Comparison of ENCODE assay signal across 9 mouse cellular contexts in genomic region chr11:98327136-98328030, GRCm38 (mm10). TPM values are rescaled to one million over a fixed set of nuclear protein-coding genes. Genes with fewer than 3 reads are reported as not detected.
DNase-seq lines count a peak whose midpoint lies in the region; ATAC-seq lines count a peak whose summit lies in the region.
"Had no signal": no experiment of that assay in that cellular context is flagged by ENCODE, and none has a peak within 500 bp of the region (broad histone marks: within the 10 kb centered on the region; RNA-seq: fewer than 3 reads in every experiment).

No protein-coding gene starts in this region.

- peak overlapping the region; percentile 20; the same call in 1 of the 2 replicates for H3K4me2 ChIP-seq in embryonic facial prominence, embryonic 11.5 days (ENCODE audit: low read depth, low read length)
- peak overlapping the region; percentile 55 for H3K4me2 ChIP-seq in hindbrain, embryonic 16.5 days (ENCODE audit: low read length)
- peak overlapping the region; percentile 8; the same call in 1 of the 2 replicates for H3K4me2 ChIP-seq in neural tube, embryonic 11.5 days (ENCODE audit: low read depth)

- H3K9ac ChIP-seq in embryonic facial prominence, embryonic 11.5 days (replicated peaks; ENCODE audit: low read length), result no peak overlapping the region
- peak overlapping the region; percentile 67 for H3K9ac ChIP-seq in hindbrain, embryonic 16.5 days (ENCODE audit: low read depth, low read length)
- H3K9ac ChIP-seq in neural tube, embryonic 11.5 days (ENCODE audit: low read length), result no peak overlapping the region

- peaks cover 18% of the 10 kb centered on the region for H3K4me1 ChIP-seq in megakaryocyte, embryonic 14.5 days
- H3K4me1 ChIP-seq in embryonic facial prominence, embryonic 11.5 days (ENCODE audit: control insufficient read depth, insufficient read depth, low read length), result peaks cover 10% of the 10 kb centered on the region; the same call in 1 of the 2 replicates
- peaks cover 15% of the 10 kb centered on the region for H3K4me1 ChIP-seq in hindbrain, embryonic 16.5 days (ENCODE audit: control insufficient read depth, insufficient read depth, low read depth, low read length)
- peaks cover 9% of the 10 kb centered on the region for H3K4me1 ChIP-seq in neural tube, embryonic 11.5 days (ENCODE audit: control insufficient read depth, insufficient read depth, low read length)

- no peak for ATAC-seq in megakaryocyte, adult 5-6 weeks (ENCODE audit: poor library complexity, severe bottlenecking)
- peak; percentile 49; the same call in 1 of the 2 replicates for ATAC-seq in embryonic facial prominence, embryonic 11.5 days (replicated peaks; ENCODE audit: insufficient number of reproducible peaks, low FRiP score, low TSS enrichment, low read depth)
- ATAC-seq in hindbrain, embryonic 16.5 days, result no peak
- no peak for ATAC-seq in neural tube, embryonic 11.5 days (ENCODE audit: insufficient read depth, low FRiP score, low TSS enrichment)

- H3K27me3 ChIP-seq in megakaryocyte, embryonic 14.5 days (replicated peaks), result peaks cover 98% of the 10 kb centered on the region
- peaks cover 94% of the 10 kb centered on the region for H3K27me3 ChIP-seq in embryonic facial prominence, embryonic 11.5 days (ENCODE audit: control insufficient read depth, insufficient read depth, low read length)
- peaks cover 42% of the 10 kb centered on the region for H3K27me3 ChIP-seq in hindbrain, embryonic 16.5 days (replicated peaks; ENCODE audit: control insufficient read depth, insufficient read depth, low read length)
- H3K27me3 ChIP-seq in neural tube, embryonic 11.5 days (ENCODE audit: control insufficient read depth, insufficient read depth, low read length), result peaks cover 95% of the 10 kb centered on the region

- no peaks in the 10 kb centered on the region; the same call in none of the 2 replicates for H3K9me3 ChIP-seq in megakaryocyte, embryonic 14.5 days
- H3K9me3 ChIP-seq in embryonic facial prominence, embryonic 11.5 days (replicated peaks; ENCODE audit: control insufficient read depth, low read length), result no peaks in the 10 kb centered on the region
- no peaks in the 10 kb centered on the region for H3K9me3 ChIP-seq in hindbrain, embryonic 16.5 days (ENCODE audit: control insufficient read depth, low read length)
- no peaks in the 10 kb centered on the region for H3K9me3 ChIP-seq in neural tube, embryonic 11.5 days (ENCODE audit: control insufficient read depth, low read length)

- peak; percentile 40 for DNase-seq in embryonic facial prominence, embryonic 11.5 days (ENCODE audit: low spot score)
- peak; percentile 59 for DNase-seq in neural tube, embryonic 11.5 days (ENCODE audit: low spot score)
- DNase-seq in MN1 (ENCODE audit: low spot score) (no peak), adipocyte (ENCODE audit: low spot score) (no peak)

- H3K4me3 ChIP-seq in megakaryocyte, embryonic 14.5 days (replicated peaks), result peak overlapping the region; percentile 59
- H3K4me3 ChIP-seq in embryonic facial prominence, embryonic 11.5 days (ENCODE audit: low read depth, low read length), result peak overlapping the region; percentile 14; the same call in 1 of the 2 replicates
- H3K4me3 ChIP-seq in hindbrain, embryonic 16.5 days (ENCODE audit: low read length), result peak overlapping the region; percentile 49
- H3K4me3 ChIP-seq in neural tube, embryonic 11.5 days (ENCODE audit: low read depth, low read length), result peak overlapping the region; percentile 21
- H3K4me3 ChIP-seq: myocyte had no signal

- H3K36me3 ChIP-seq in megakaryocyte, embryonic 14.5 days (replicated peaks; ENCODE audit: low read length), result no peaks in the 10 kb centered on the region
- no peaks in the 10 kb centered on the region for H3K36me3 ChIP-seq in embryonic facial prominence, embryonic 11.5 days (replicated peaks; ENCODE audit: control insufficient read depth, insufficient read depth, low read depth, low read length)
- no peaks in the 10 kb centered on the region for H3K36me3 ChIP-seq in hindbrain, embryonic 16.5 days (ENCODE audit: control insufficient read depth, insufficient read depth, low read length)
- H3K36me3 ChIP-seq in neural tube, embryonic 11.5 days (ENCODE audit: control insufficient read depth, insufficient read depth, low read length), result no peaks in the 10 kb centered on the region

- H3K27ac ChIP-seq in embryonic facial prominence, embryonic 11.5 days (replicated peaks; ENCODE audit: low read depth, low read length), result no peak overlapping the region
- H3K27ac ChIP-seq in hindbrain, embryonic 16.5 days (ENCODE audit: low read depth, low read length), result peak overlapping the region; percentile 86
- no peak overlapping the region for H3K27ac ChIP-seq in neural tube, embryonic 11.5 days (ENCODE audit: low read depth, low read length)

- under 1% methylated on average over 97 of the region's 97 CpGs for WGBS in embryonic facial prominence, embryonic 11.5 days
- WGBS in hindbrain, embryonic 16.5 days, result under 1% methylated on average over 89 of the region's 97 CpGs
- WGBS in neural tube, embryonic 11.5 days, result under 1% methylated on average over 97 of the region's 97 CpGs

RNA-seq across cellular contexts. Expression of gene Neurod2, which starts 2.1 kb away (rescaled TPM):
- polyA plus RNA-seq in megakaryocyte, embryonic 14.5 days (2012; ENCODE audit: insufficient read depth, low replicate concordance), result not detected in 2 replicates
- not detected in 2 replicates for total RNA-seq in megakaryocyte, adult 5-6 weeks (2015)
- not detected in 2 replicates for total RNA-seq in megakaryocyte, adult 5-6 weeks (2017)
- 0.13 and 0.24 TPM in 2 replicates for polyA plus RNA-seq in embryonic facial prominence, embryonic 11.5 days (2014; fragmentation: Nextera tagmentation; extraction: Ambion mirVana)
- polyA plus RNA-seq in hindbrain, embryonic 16.5 days (2015; fragmentation: Nextera tagmentation; extraction: Ambion mirVana), result 22.9 and 23.4 TPM in 2 replicates
- polyA plus RNA-seq in neural tube, embryonic 11.5 days (2014; fragmentation: Nextera tagmentation; extraction: Ambion mirVana), result 1.2 TPM in 2 replicates
- total RNA-seq: common myeloid progenitor, adult 5-6 weeks had no signal
- polyA plus RNA-seq: myocyte had no signal

RNA-seq across cellular contexts. Expression of gene Ppp1r1b, which starts 20.8 kb away (rescaled TPM):
- 0.34 TPM in 1 of 2 replicates, not detected in the other for polyA plus RNA-seq in megakaryocyte, embryonic 14.5 days (2012; ENCODE audit: insufficient read depth, low replicate concordance)
- not detected in 2 replicates for total RNA-seq in megakaryocyte, adult 5-6 weeks (2015)
- total RNA-seq in megakaryocyte, adult 5-6 weeks (2017), result not detected in 2 replicates
- 0.24 and 0.31 TPM in 2 replicates for polyA plus RNA-seq in embryonic facial prominence, embryonic 11.5 days (2014; fragmentation: Nextera tagmentation; extraction: Ambion mirVana)
- 7.7 and 9.3 TPM in 2 replicates for polyA plus RNA-seq in hindbrain, embryonic 16.5 days (2015; fragmentation: Nextera tagmentation; extraction: Ambion mirVana)
- polyA plus RNA-seq in neural tube, embryonic 11.5 days (2014; fragmentation: Nextera tagmentation; extraction: Ambion mirVana), result 0.15 TPM in 1 of 2 replicates, not detected in the other
- total RNA-seq: common myeloid progenitor, adult 5-6 weeks had no signal
- polyA plus RNA-seq: myocyte had no signal

RNA-seq across cellular contexts. Expression of gene Stard3, which starts 30.8 kb away (rescaled TPM):
- 23.5 and 70.4 TPM in 2 replicates for polyA plus RNA-seq in megakaryocyte, embryonic 14.5 days (2012; ENCODE audit: insufficient read depth, low replicate concordance)
- 24.0 and 28.5 TPM in 2 replicates for total RNA-seq in megakaryocyte, adult 5-6 weeks (2015)
- total RNA-seq in megakaryocyte, adult 5-6 weeks (2017), result 36.0 and 39.9 TPM in 2 replicates
- polyA plus RNA-seq in embryonic facial prominence, embryonic 11.5 days (2014; fragmentation: Nextera tagmentation; extraction: Ambion mirVana), result 31.1 and 33.8 TPM in 2 replicates
- polyA plus RNA-seq in hindbrain, embryonic 16.5 days (2015; fragmentation: Nextera tagmentation; extraction: Ambion mirVana), result 39.0 and 39.9 TPM in 2 replicates
- polyA plus RNA-seq in neural tube, embryonic 11.5 days (2014; fragmentation: Nextera tagmentation; extraction: Ambion mirVana), result 39.7 and 45.6 TPM in 2 replicates

RNA-seq across cellular contexts. Expression of gene Tcap, which starts 56.2 kb away (rescaled TPM):
- 0.82 TPM in 1 of 2 replicates, not detected in the other for polyA plus RNA-seq in megakaryocyte, embryonic 14.5 days (2012; ENCODE audit: insufficient read depth, low replicate concordance)
- not detected in 2 replicates for total RNA-seq in megakaryocyte, adult 5-6 weeks (2015)
- total RNA-seq in megakaryocyte, adult 5-6 weeks (2017), result not detected in 2 replicates
- 0.29 and 0.46 TPM in 2 replicates for polyA plus RNA-seq in embryonic facial prominence, embryonic 11.5 days (2014; fragmentation: Nextera tagmentation; extraction: Ambion mirVana)
- polyA plus RNA-seq in hindbrain, embryonic 16.5 days (2015; fragmentation: Nextera tagmentation; extraction: Ambion mirVana), result 0.16 and 1.7 TPM in 2 replicates
- 3.1 and 3.9 TPM in 2 replicates for polyA plus RNA-seq in neural tube, embryonic 11.5 days (2014; fragmentation: Nextera tagmentation; extraction: Ambion mirVana)
- total RNA-seq: common myeloid progenitor, adult 5-6 weeks had no signal

RNA-seq across cellular contexts. Expression of gene Pnmt, which starts 58.9 kb away (rescaled TPM):
- polyA plus RNA-seq in megakaryocyte, embryonic 14.5 days (2012; ENCODE audit: insufficient read depth, low replicate concordance), result not detected in 2 replicates
- not detected in 2 replicates for total RNA-seq in megakaryocyte, adult 5-6 weeks (2015)
- not detected in 2 replicates for total RNA-seq in megakaryocyte, adult 5-6 weeks (2017)
- polyA plus RNA-seq in embryonic facial prominence, embryonic 11.5 days (2014; fragmentation: Nextera tagmentation; extraction: Ambion mirVana), result 0.18 and 0.24 TPM in 2 replicates
- polyA plus RNA-seq in hindbrain, embryonic 16.5 days (2015; fragmentation: Nextera tagmentation; extraction: Ambion mirVana), result 4.5 and 4.9 TPM in 2 replicates
- 0.40 and 0.91 TPM in 2 replicates for polyA plus RNA-seq in neural tube, embryonic 11.5 days (2014; fragmentation: Nextera tagmentation; extraction: Ambion mirVana)
- total RNA-seq: common myeloid progenitor, adult 5-6 weeks had no signal

Comparison
In these comparisons a context has a peak if more than half of its experiments do, and no peak if none do; other contexts are left out.
1. DNase-seq: peak in embryonic facial prominence, embryonic 11.5 days (single experiment) and neural tube, embryonic 11.5 days (single experiment); none in MN1 (single experiment) and adipocyte (single experiment).
2. RNA of gene Neurod2, which starts 2.1 kb away (polyA plus RNA-seq): 22.9 to 23.4 TPM in hindbrain, embryonic 16.5 days; 1.2 TPM in neural tube, embryonic 11.5 days, 0.13 to 0.24 TPM in embryonic facial prominence, embryonic 11.5 days and not detected in megakaryocyte, embryonic 14.5 days; every median in the first group is over 10 times any median in the second.
3. Peak in every context shown above with its lines, with median percentiles within 50 percentile points of each other: H3K4me3 ChIP-seq and H3K4me2 ChIP-seq.